Mouse (Mus musculus): ENCODE results near the gene Atxn2l.

Gene Atxn2l

GRCm38 (mm10) chr7:126503273-126503878 lies at the start of gene Atxn2l:
Atxn2l (minus strand) TSS chr7:126503437.
- DNase-seq (ENCODE audit: low spot score in 2 of 2), result peak; percentile 96 to 99

- DNase-seq (ENCODE audit: low spot score in 2 of 2), result no peak
Observed at GRCm38 (mm10) chr7:126545631-126546030, 42.4 kb upstream of the Atxn2l start.

- DNase-seq (ENCODE audit: low spot score in 2 of 2), result no peak
Observed at GRCm38 (mm10) chr7:126541661-126542060, 38.4 kb upstream of the Atxn2l start.

GRCm38 (mm10) chr7:126537820-126538585 lies 34.8 kb upstream of the Atxn2l start:
- no peak for DNase-seq (ENCODE audit: low spot score in 2 of 2)

GRCm38 (mm10) chr7:126536466-126536865 lies 33.2 kb upstream of the Atxn2l start:
- no peak for DNase-seq (ENCODE audit: low spot score in 2 of 2)

GRCm38 (mm10) chr7:126535766-126536165 lies 32.5 kb upstream of the Atxn2l start:
- no peak for DNase-seq (ENCODE audit: low spot score in 2 of 2)

- no peak for DNase-seq (ENCODE audit: low spot score in 2 of 2)
Observed at GRCm38 (mm10) chr7:126533434-126533833, 30.2 kb upstream of the Atxn2l start.

- peak in 1 of 2 experiments; percentile 46 for DNase-seq (ENCODE audit: low spot score in 2 of 2)
Observed at GRCm38 (mm10) chr7:126528166-126528577, 24.9 kb upstream of the Atxn2l start.

GRCm38 (mm10) chr7:126523316-126523715 lies 20.1 kb upstream of the Atxn2l start:
- no peak for DNase-seq (ENCODE audit: low spot score in 2 of 2)

GRCm38 (mm10) chr7:126519513-126519912 lies 16.3 kb upstream of the Atxn2l start:
- DNase-seq (ENCODE audit: low spot score in 2 of 2), result no peak

- no peak for DNase-seq (ENCODE audit: low spot score in 2 of 2)
Observed at GRCm38 (mm10) chr7:126518261-126518941, 15.2 kb upstream of the Atxn2l start.

GRCm38 (mm10) chr7:126511287-126511686 lies 8.1 kb upstream of the Atxn2l start:
- no peak for DNase-seq (ENCODE audit: low spot score in 2 of 2)

- no peak for DNase-seq (ENCODE audit: low spot score in 2 of 2)
Observed at GRCm38 (mm10) chr7:126507126-126507778, 4.0 kb upstream of the Atxn2l start.

GRCm38 (mm10) chr7:126504913-126505312 lies 1.7 kb upstream of the Atxn2l start:
- no peak for DNase-seq (ENCODE audit: low spot score in 2 of 2)

GRCm38 (mm10) chr7:126502751-126503150 lies 486 bp downstream of the Atxn2l start:
- no peak for DNase-seq (ENCODE audit: low spot score in 2 of 2)

- DNase-seq (ENCODE audit: low spot score in 2 of 2), result peak; percentile 86 to 93
Observed at GRCm38 (mm10) chr7:126502023-126502741, 1.1 kb downstream of the Atxn2l start.

GRCm38 (mm10) chr7:126501684-126502022 lies 1.6 kb downstream of the Atxn2l start:
- DNase-seq (ENCODE audit: low spot score in 2 of 2), result no peak

- no peak for DNase-seq (ENCODE audit: low spot score in 2 of 2)
Observed at GRCm38 (mm10) chr7:126499416-126499815, 3.8 kb downstream of the Atxn2l start.

GRCm38 (mm10) chr7:126497966-126498365 lies 5.3 kb downstream of the Atxn2l start:
- DNase-seq (ENCODE audit: low spot score in 2 of 2), result no peak

- DNase-seq (ENCODE audit: low spot score in 2 of 2), result no peak
Observed at GRCm38 (mm10) chr7:126496475-126496874, 6.8 kb downstream of the Atxn2l start.

GRCm38 (mm10) chr7:126494120-126494519 lies 9.1 kb downstream of the Atxn2l start:
- no peak for DNase-seq (ENCODE audit: low spot score in 2 of 2)

GRCm38 (mm10) chr7:126491973-126492372 lies 11.3 kb downstream of the Atxn2l start:
- DNase-seq (ENCODE audit: low spot score in 2 of 2), result no peak

All from left cerebral cortex, adult 9 months (tissue).